Mouse (Mus musculus): Measurements from ENCODE around the gene 3110082J24Rik.

GRCm38 (mm10) chr5:30135711-30136231, 29.9 kb upstream of the 3110082J24Rik start:
- TF ChIP-seq CTCF (IDR thresholded peaks at IDR 0.05; ENCODE audit: low read depth) = no peak
- no peak for TF ChIP-seq EP300 (optimal IDR thresholded peaks at IDR 0.05)

All from stomach, postnatal 0 days (tissue).